Mouse (Mus musculus) gastrocnemius, adult 2 months (tissue): ENCODE measurements around the gene Tgm3. TPM values are rescaled to one million over a fixed set of nuclear protein-coding genes. Genes with fewer than 3 reads are reported as not detected.

Experiments
- DNase-seq: peaks from one replicate; pipeline ENCODE4 v3.0.0; 2022
- H3K27ac ChIP-seq: fragments of 200-600 bp; 2 replicates; pipeline ENCODE4 v1.8.1; 2022; ENCODE audit warnings: mild to moderate bottlenecking
- H3K4me3 ChIP-seq: fragments of 200-600 bp; 2 replicates; pipeline ENCODE4 v1.8.1; 2022; ENCODE audit warnings: mild to moderate bottlenecking, moderate library complexity
- CTCF ChIP-seq: fragments of 200-600 bp; IDR thresholded peaks from 2 replicates; pipeline ENCODE4 v1.8.1; 2022; ENCODE audit warnings: antibody characterized with exemption, mild to moderate bottlenecking, moderate library complexity
- intact Hi-C: fragments of 180-260 bp; cut with DNase I; formaldehyde crosslinking; loops from one replicate; pipeline ENCODE4 v1.15.1; 2025
- microRNA-seq: library from miRNA; unstranded; fragments of <30 nt; microRNA quantifications from one replicate; pipeline ENCODE4 v1.2.0, GENCODE M21; 2021
- total RNA-seq, 2 experiments: library from RNA; stranded (reverse); gene quantifications; 2 replicates each; pipeline ENCODE4 v1.2.3; 2021

Tgm3 gene
- total RNA-seq, 2 experiments from 2014 or later: not detected

DNA sequence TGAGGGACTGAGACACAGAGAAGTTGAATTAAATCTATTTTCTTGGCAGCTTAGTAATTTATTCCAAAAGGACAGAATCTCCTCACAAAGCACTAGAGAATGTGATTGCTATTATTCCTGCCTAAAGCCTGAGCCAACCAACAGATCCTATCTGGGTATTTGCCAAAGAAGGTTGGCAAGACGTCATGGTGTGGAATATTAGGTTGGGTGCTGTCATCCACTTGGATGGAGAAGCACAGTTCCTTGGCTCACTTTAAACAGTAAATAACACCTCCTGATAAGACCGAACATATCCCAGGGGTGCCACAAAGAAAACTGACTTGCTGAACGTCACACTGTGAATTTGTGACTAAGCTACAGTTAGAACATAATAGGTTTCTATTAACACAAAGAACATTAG, 20.5 kb downstream of the Tgm3 start:
- TF ChIP-seq CTCF: no peak
- no peak overlapping the region for H3K27ac ChIP-seq
- no peak for DNase-seq
- intact Hi-C loops: no loop called here
- no peak overlapping the region for H3K4me3 ChIP-seq

DNA sequence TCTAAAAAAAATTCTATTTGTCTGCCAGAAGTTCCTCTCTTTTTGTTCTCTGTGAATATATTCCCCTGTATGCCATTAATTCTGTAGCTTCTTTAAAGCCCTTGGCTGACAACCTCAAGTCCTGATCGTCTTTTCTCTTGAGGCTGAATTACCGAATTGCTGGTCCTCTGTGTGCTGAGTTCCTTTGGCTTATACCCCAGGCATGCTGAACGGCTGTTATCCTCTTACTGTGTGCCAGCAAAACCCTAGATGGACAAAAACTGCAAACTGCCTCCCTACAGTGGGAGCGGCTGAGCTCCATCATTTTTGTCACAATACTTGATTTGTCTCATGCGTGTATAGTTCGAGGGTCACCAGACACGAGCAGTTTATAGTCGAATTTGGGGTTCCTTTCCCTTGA, 24.7 kb downstream of the Tgm3 start:
- intact Hi-C loops: no loop called here
- no peak for DNase-seq

DNA sequence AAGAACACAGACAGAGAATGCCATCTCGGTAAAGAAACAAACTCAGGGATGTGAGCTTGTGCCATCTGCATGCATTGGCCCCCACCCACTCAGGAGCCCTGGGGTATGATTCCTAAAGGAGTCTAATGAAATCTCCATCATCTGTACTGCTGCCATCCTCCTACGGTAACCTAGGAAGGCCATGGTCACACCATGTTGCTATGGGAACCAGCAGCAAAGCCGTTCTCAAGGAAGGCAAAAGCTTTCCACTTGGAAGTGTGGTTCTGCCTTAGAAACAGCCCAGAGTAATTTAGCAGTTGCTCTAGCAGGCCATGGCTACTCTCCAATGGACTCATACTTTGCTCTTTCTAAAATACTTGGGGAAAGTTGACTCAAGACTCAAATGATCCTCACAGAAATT, 26.8 kb downstream of the Tgm3 start:
- no peak overlapping the region for H3K27ac ChIP-seq
- no peak for TF ChIP-seq CTCF
- DNase-seq: no peak
- H3K4me3 ChIP-seq: no peak overlapping the region
- intact Hi-C loops: no loop called here

More for the DNA sequence above, 24.7 kb downstream of the Tgm3 start:
- TF ChIP-seq CTCF: no peak
- Histone ChIP-seq H3K27ac (no peak overlapping the region), H3K4me3 (no peak overlapping the region)

GRCm38 (mm10) chr2:130040190-130040886, 28.2 kb downstream of the Tgm3 start:
- H3K27ac ChIP-seq: no peak overlapping the region
- intact Hi-C loops: no loop called here
- no peak overlapping the region for H3K4me3 ChIP-seq
- no peak for DNase-seq
- TF ChIP-seq CTCF: no peak

DNA sequence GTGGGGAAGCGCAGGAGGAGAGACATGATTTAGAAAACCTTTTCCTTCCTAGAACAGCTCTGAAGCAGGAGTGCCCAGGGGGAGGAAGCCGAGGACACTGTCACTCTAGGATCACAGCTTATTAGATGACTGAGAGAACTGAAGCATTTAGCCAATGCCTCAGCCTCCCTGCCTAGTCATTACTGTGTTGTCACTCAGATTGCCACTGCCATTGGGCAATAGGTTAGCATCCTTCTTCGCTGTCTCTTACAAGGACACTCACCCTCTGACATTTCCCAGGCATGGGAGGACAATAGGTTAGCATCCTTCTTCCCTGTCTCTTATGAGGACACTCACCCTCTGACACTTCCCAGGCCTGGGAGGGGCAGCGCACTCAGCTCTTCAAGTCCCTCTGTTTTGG, 31.7 kb downstream of the Tgm3 start:
- TF ChIP-seq CTCF: no peak
- intact Hi-C loops: no loop called here

DNA sequence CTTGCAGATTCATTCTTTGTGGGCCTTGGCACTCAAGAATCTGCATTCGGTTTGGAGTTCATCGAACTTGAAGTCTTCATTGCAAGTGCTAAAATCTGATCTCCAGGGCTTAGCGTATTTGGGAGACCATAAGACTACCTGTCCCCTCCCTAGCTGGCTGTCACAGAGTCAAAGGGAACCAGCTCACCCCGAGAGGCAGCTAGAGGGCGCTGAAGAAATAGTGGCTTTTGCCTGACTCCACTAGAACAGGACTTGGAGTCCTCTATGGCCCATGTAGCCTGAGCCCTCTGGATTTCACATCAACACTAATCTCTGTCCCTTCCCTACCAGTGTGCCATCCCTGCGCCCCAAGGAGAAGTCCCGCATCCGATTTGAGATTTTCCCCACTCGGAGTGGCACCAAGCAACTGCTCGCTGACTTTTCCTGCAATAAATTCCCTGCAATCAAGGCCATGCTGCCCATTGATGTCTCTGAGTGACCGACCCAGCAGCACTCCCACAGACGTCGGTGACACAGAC, 35.8 kb downstream of the Tgm3 start:
- no peak for TF ChIP-seq CTCF
- no peak for DNase-seq
- H3K4me3 ChIP-seq: no peak overlapping the region
- intact Hi-C loops: no loop called here
- H3K27ac ChIP-seq: no peak overlapping the region

More for the DNA sequence above, 31.7 kb downstream of the Tgm3 start:
- Histone ChIP-seq H3K27ac (no peak overlapping the region), H3K4me3 (no peak overlapping the region)
- DNase-seq: no peak

DNA sequence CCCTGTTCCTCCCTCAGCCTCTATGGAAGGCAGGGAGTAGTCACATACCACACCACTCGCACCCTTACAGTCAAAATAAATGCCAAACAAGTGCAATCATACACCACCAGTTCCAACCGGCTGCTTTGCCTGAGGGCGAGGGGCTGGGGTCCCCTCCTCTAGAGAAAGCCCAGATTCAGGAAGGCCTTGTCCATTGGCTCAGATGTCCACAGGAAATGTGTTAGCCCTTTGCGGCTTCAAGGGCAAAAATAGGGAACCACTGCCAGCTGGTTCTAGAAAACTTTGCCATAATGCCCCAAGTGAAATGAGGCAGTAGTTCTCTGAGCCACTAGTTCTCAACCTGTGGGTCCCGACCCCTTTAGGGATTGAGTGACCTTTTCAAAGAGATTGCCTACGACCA, 36.6 kb downstream of the Tgm3 start:
- Histone ChIP-seq H3K27ac (no peak overlapping the region), H3K4me3 (no peak overlapping the region)
- DNase-seq: no peak
- TF ChIP-seq CTCF: no peak
- intact Hi-C loops: no loop called here

GRCm38 (mm10) chr2:130058149-130058548, 46.0 kb downstream of the Tgm3 start:
- peak; percentile 68 for TF ChIP-seq CTCF

GRCm38 (mm10) chr2:130068228-130068627, 56.1 kb downstream of the Tgm3 start:
- intact Hi-C loops: loop anchor here (5.0 kb wide), 2 partner anchors 99 to 179 kb away; no protein-coding TSS in a partner anchor
- no peak for DNase-seq
- H3K4me3 ChIP-seq: no peak overlapping the region
- peak; percentile 69 for TF ChIP-seq CTCF
- H3K27ac ChIP-seq: no peak overlapping the region

More at GRCm38 (mm10) chr2:130058149-130058548, 46.0 kb downstream of the Tgm3 start:
- no peak overlapping the region for H3K27ac ChIP-seq
- DNase-seq: no peak
- intact Hi-C loops: loop anchor here (5.0 kb wide), 1 partner anchor 151 kb away; no protein-coding TSS in a partner anchor
- no peak overlapping the region for H3K4me3 ChIP-seq

- no peak overlapping the region for H3K27ac ChIP-seq
- no peak for DNase-seq
- no peak for TF ChIP-seq CTCF
- intact Hi-C loops: no loop called here
- H3K4me3 ChIP-seq: no peak overlapping the region
These were observed 58.2 kb downstream of the Tgm3 start for GRCm38 (mm10) chr2:130070396-130070795.

Small RNAs within 50 kb of the gene (microRNA-seq; reads per million reads assigned to microRNA genes)
- gene Mir6339: not detected

Other genes starting within 250 kb of the Tgm3 start
- 1 to 10 TPM; 5.0 to 8.9 TPM for gene Stk35, start 211.8 kb upstream of the Tgm3 start, total RNA-seq
- not detected for gene Tgm6, start 100.1 kb downstream of the Tgm3 start, total RNA-seq
- gene Snrpb, start 167.1 kb downstream of the Tgm3 start, total RNA-seq: 100 to 1,000 TPM; 124 to 137 TPM
- not detected for gene Tmc2, start 182.8 kb downstream of the Tgm3 start, total RNA-seq